11 mouse cellular contexts compared by ENCODE assay signal in the genomic region with DNA sequence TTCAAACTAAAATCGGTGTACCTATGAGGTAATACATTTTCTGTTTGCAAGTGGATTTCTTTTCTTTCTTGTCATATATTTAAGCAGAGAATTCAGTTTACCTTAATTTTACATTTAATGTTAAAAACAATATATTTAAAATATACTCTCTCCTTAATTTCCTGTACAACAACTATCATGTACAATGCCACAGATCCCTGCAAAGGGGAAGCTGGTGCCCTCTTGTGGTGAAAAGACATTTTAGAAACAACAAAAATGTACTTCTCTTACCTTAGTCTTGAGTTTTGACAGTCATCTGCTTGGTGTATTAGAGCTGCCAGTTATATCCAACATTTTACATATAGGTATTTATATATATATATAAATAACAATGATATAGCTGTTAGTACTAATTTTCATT. TPM values are rescaled to one million over a fixed set of nuclear protein-coding genes. Genes with fewer than 3 reads are reported as not detected.
DNase-seq lines count a peak whose midpoint lies in the region; ATAC-seq lines count a peak whose summit lies in the region.
"Had no signal": no experiment of that assay in that cellular context is flagged by ENCODE, and none has a peak within 500 bp of the region (broad histone marks: within the 10 kb centered on the region; RNA-seq: fewer than 3 reads in every experiment).

No protein-coding gene starts in this region.

- no peaks in the 10 kb centered on the region for H3K27me3 ChIP-seq in hindbrain, embryonic 15.5 days
- H3K27me3 ChIP-seq in hindbrain, embryonic 13.5 days = peaks cover 18% of the 10 kb centered on the region
- no peaks in the 10 kb centered on the region for H3K27me3 ChIP-seq in midbrain, embryonic 14.5 days (ENCODE audit: control insufficient read depth, insufficient read depth, low read length)
- H3K27me3 ChIP-seq in midbrain, embryonic 10.5 days (ENCODE audit: low read depth, poor library complexity, severe bottlenecking) = peaks cover 27% of the 10 kb centered on the region
- H3K27me3 ChIP-seq: neural tube, embryonic 12.5 days had no signal

- H3K4me3 ChIP-seq in hindbrain, embryonic 15.5 days = no peak overlapping the region
- no peak overlapping the region for H3K4me3 ChIP-seq in hindbrain, embryonic 13.5 days
- no peak overlapping the region for H3K4me3 ChIP-seq in midbrain, embryonic 14.5 days (replicated peaks; ENCODE audit: low read depth, low read length)
- H3K4me3 ChIP-seq in midbrain, embryonic 10.5 days = no peak overlapping the region
- H3K4me3 ChIP-seq: heart, embryonic 15.5 days; neural tube, embryonic 12.5 days had no signal

- H3K9ac ChIP-seq in hindbrain, embryonic 15.5 days = no peak overlapping the region
- H3K9ac ChIP-seq in hindbrain, embryonic 13.5 days = no peak overlapping the region
- no peak overlapping the region for H3K9ac ChIP-seq in midbrain, embryonic 14.5 days (replicated peaks; ENCODE audit: low read length)
- H3K9ac ChIP-seq: heart, embryonic 15.5 days; neural tube, embryonic 12.5 days had no signal

- no peak for ATAC-seq in hindbrain, embryonic 15.5 days (ENCODE audit: low FRiP score, low read depth)
- ATAC-seq in hindbrain, embryonic 13.5 days (ENCODE audit: low FRiP score) = no peak
- no peak for ATAC-seq in midbrain, embryonic 14.5 days (ENCODE audit: low FRiP score, low TSS enrichment)

- H3K4me2 ChIP-seq in hindbrain, embryonic 15.5 days = peak overlapping the region; percentile 15; the same call in 1 of the 2 replicates
- H3K4me2 ChIP-seq in hindbrain, embryonic 13.5 days = no peak overlapping the region
- 0 out of 2 replicates have a peak overlapping the region, but pooled peaks have one; percentile 2 for H3K4me2 ChIP-seq in midbrain, embryonic 14.5 days (ENCODE audit: low read length)
- H3K4me2 ChIP-seq: heart, embryonic 15.5 days; neural tube, embryonic 12.5 days had no signal

- 93% methylated on average over 1 of the region's 1 CpGs for WGBS in hindbrain, embryonic 15.5 days
- 94% methylated on average over 1 of the region's 1 CpGs for WGBS in hindbrain, embryonic 13.5 days
- WGBS in midbrain, embryonic 14.5 days = 96% methylated on average over 1 of the region's 1 CpGs
- 95% methylated on average over 1 of the region's 1 CpGs for WGBS in midbrain, embryonic 10.5 days

- no peak overlapping the region for H3K27ac ChIP-seq in hindbrain, embryonic 15.5 days (replicated peaks)
- H3K27ac ChIP-seq in hindbrain, embryonic 13.5 days = no peak overlapping the region
- H3K27ac ChIP-seq in midbrain, embryonic 14.5 days (replicated peaks; ENCODE audit: low read depth, low read length) = no peak overlapping the region
- no peak overlapping the region for H3K27ac ChIP-seq in midbrain, embryonic 10.5 days (replicated peaks)
- H3K27ac ChIP-seq: heart, embryonic 15.5 days; neural tube, embryonic 12.5 days had no signal

- DNase-seq in adrenal gland, postnatal 10 days = peak; percentile 13
- no peak for DNase-seq in adrenal gland, adult 2 months
- DNase-seq in midbrain, embryonic 14.5 days = peak; percentile 86
- DNase-seq in midbrain, embryonic 10.5 days (ENCODE audit: low spot score) = no peak
- DNase-seq in retina, embryonic 14.5 days (ENCODE audit: low spot score) = peak; percentile 71
- no peak for DNase-seq in thymus, postnatal 36 days
- DNase-seq: liver had no signal

- no peaks in the 10 kb centered on the region for H3K36me3 ChIP-seq in hindbrain, embryonic 15.5 days
- H3K36me3 ChIP-seq in hindbrain, embryonic 13.5 days = no peaks in the 10 kb centered on the region
- no peaks in the 10 kb centered on the region for H3K36me3 ChIP-seq in midbrain, embryonic 14.5 days (ENCODE audit: control insufficient read depth, insufficient read depth, low read length)
- no peaks in the 10 kb centered on the region for H3K36me3 ChIP-seq in midbrain, embryonic 10.5 days
- H3K36me3 ChIP-seq: heart, embryonic 15.5 days; neural tube, embryonic 12.5 days had no signal

- H3K4me1 ChIP-seq in hindbrain, embryonic 15.5 days (replicated peaks) = peaks cover 20% of the 10 kb centered on the region
- H3K4me1 ChIP-seq in hindbrain, embryonic 13.5 days (replicated peaks) = peaks cover 22% of the 10 kb centered on the region
- peaks cover 16% of the 10 kb centered on the region; the same call in 1 of the 2 replicates for H3K4me1 ChIP-seq in midbrain, embryonic 14.5 days (ENCODE audit: control insufficient read depth, insufficient read depth, low read length)
- H3K4me1 ChIP-seq in midbrain, embryonic 10.5 days = peaks cover 18% of the 10 kb centered on the region

- H3K9me3 ChIP-seq in hindbrain, embryonic 15.5 days = no peaks in the 10 kb centered on the region
- H3K9me3 ChIP-seq in hindbrain, embryonic 13.5 days = no peaks in the 10 kb centered on the region
- H3K9me3 ChIP-seq in midbrain, embryonic 14.5 days (ENCODE audit: control insufficient read depth, low read length) = no peaks in the 10 kb centered on the region
- H3K9me3 ChIP-seq in midbrain, embryonic 10.5 days (replicated peaks) = no peaks in the 10 kb centered on the region
- H3K9me3 ChIP-seq: heart, embryonic 15.5 days; neural tube, embryonic 12.5 days had no signal

RNA-seq across cellular contexts. Expression of a gene that starts 4.8 kb away (rescaled TPM):
- 1 to 10 TPM; 1.5 to 1.9 TPM for total RNA-seq in adrenal gland, postnatal 10 days (2021)
- total RNA-seq in adrenal gland, adult 2 months (2021) = under 1 TPM; 0.58 to 0.66 TPM
- polyA plus RNA-seq in adrenal gland, adult 2 months (2012; rRNA removed) = 0.06 TPM in 1 of 2 replicates, not detected in the other
- polyA plus RNA-seq in hindbrain, embryonic 15.5 days (2015; fragmentation: Nextera tagmentation; extraction: Ambion mirVana) = 4.7 and 5.0 TPM in 2 replicates
- polyA plus RNA-seq in hindbrain, embryonic 13.5 days (2015; fragmentation: Nextera tagmentation; extraction: Ambion mirVana) = 2.3 and 2.5 TPM in 2 replicates
- 4.6 and 5.9 TPM in 2 replicates for polyA plus RNA-seq in midbrain, embryonic 14.5 days (2014; fragmentation: Nextera tagmentation; extraction: Ambion mirVana)
- 0.38 and 0.97 TPM in 2 replicates for polyA plus RNA-seq in midbrain, embryonic 10.5 days (2016; fragmentation: Nextera tagmentation; extraction: Ambion mirVana)

Comparison
In these comparisons a context has a peak if more than half of its experiments do, and no peak if none do; other contexts are left out.
1. DNase-seq: peak in adrenal gland, postnatal 10 days (single experiment), midbrain, embryonic 14.5 days (single experiment) and retina, embryonic 14.5 days (single experiment); none in adrenal gland, adult 2 months (single experiment), midbrain, embryonic 10.5 days (single experiment) and thymus, postnatal 36 days (0 of 2).